Mouse (Mus musculus) limb, embryonic 13.5 days (tissue): ENCODE results near the gene Sox5. TPM values are rescaled to one million over a fixed set of nuclear protein-coding genes. Genes with fewer than 3 reads are reported as not detected.

Experiments used
- ATAC-seq: fragments of 200-750 bp; cut with Nextera tagmentation; 2 replicates; pipeline ENCODE4 v1.8.0; 2017; ENCODE audit warnings: low read depth, moderate number of reproducible peaks, moderate TSS enrichment; ENCODE audit not compliant: low FRiP score
- H3K27ac ChIP-seq: fragments of 300-500 bp; sonication (generic); 2 replicates; pipeline ENCODE4 v1.5.1; 2015; ENCODE audit warnings: inconsistent platforms, mild to moderate bottlenecking, moderate library complexity
- H3K27me3 ChIP-seq: fragments of 300-500 bp; sonication (generic); 2 replicates; pipeline ENCODE4 v1.6.1; 2015; ENCODE audit warnings: mild to moderate bottlenecking, inconsistent platforms
- H3K36me3 ChIP-seq: fragments of 300-500 bp; sonication (generic); 2 replicates; pipeline ENCODE4 v1.6.1; 2015; ENCODE audit warnings: inconsistent platforms, mild to moderate bottlenecking, moderate library complexity
- H3K4me1 ChIP-seq: fragments of 300-500 bp; sonication (generic); 2 replicates; pipeline ENCODE4 v1.6.1; 2015; ENCODE audit warnings: inconsistent platforms
- H3K4me2 ChIP-seq: fragments of 300-500 bp; sonication (generic); replicated peaks from 2 replicates; pipeline ENCODE4 v1.6.1; 2015; ENCODE audit warnings: inconsistent platforms, mild to moderate bottlenecking, moderate library complexity
- H3K4me3 ChIP-seq: fragments of 300-500 bp; sonication (generic); 2 replicates; pipeline ENCODE4 v1.5.1; 2015; ENCODE audit warnings: moderate library complexity, mild to moderate bottlenecking, inconsistent platforms
- H3K9ac ChIP-seq: fragments of 300-500 bp; sonication (generic); 2 replicates; pipeline ENCODE4 v1.6.1; 2015; ENCODE audit warnings: mild to moderate bottlenecking, inconsistent platforms
- H3K9me3 ChIP-seq: fragments of 300-500 bp; sonication (generic); 2 replicates; pipeline ENCODE4 v1.6.1; 2016; ENCODE audit warnings: inconsistent platforms
- WGBS: fragments of 180-500 bp; shearing (Covaris S2); methylation state at CpG from one replicate; pipeline ENCODE4 v1.1.7; 2015; 5-methylcytosine and 5-hydroxymethylcytosine counted together
- polyA plus RNA-seq: library from polyadenylated mRNA; unstranded; fragments of >200 nt; fragmentation: Nextera tagmentation; extraction: Ambion mirVana; gene quantifications from 2 replicates; pipeline ENCODE4 v1.2.1, GENCODE M21; 2015

The Sox5 gene
- polyA plus RNA-seq, 1 experiment from 2014 or later: 89.0 TPM

GRCm38 (mm10) chr6:144584074-144584840 lies 197.5 kb downstream of the Sox5 start:
- 73% methylated on average over 11 of the region's 11 CpGs for WGBS
- no peak overlapping the region for H3K27ac ChIP-seq
- ATAC-seq: no peak

GRCm38 (mm10) chr6:144579301-144579700 lies 202.5 kb downstream of the Sox5 start:
- no peaks in the 10 kb centered on the region for H3K36me3 ChIP-seq
- peaks cover 8% of the 10 kb centered on the region; the same call in 1 of the 2 replicates for H3K4me1 ChIP-seq
- H3K9me3 ChIP-seq: no peaks in the 10 kb centered on the region
- H3K27me3 ChIP-seq: no peaks in the 10 kb centered on the region
- H3K4me2 ChIP-seq: no peak overlapping the region
- H3K9ac ChIP-seq: no peak overlapping the region
- ATAC-seq: no peak
- no peak overlapping the region for H3K4me3 ChIP-seq
- 20% methylated on average over 12 of the region's 12 CpGs for WGBS
- no peak overlapping the region for H3K27ac ChIP-seq

More at GRCm38 (mm10) chr6:144584074-144584840, 197.5 kb downstream of the Sox5 start:
- no peak overlapping the region for H3K9ac ChIP-seq
- no peaks in the 10 kb centered on the region for H3K9me3 ChIP-seq
- no peaks in the 10 kb centered on the region for H3K36me3 ChIP-seq
- H3K4me3 ChIP-seq: no peak overlapping the region
- no peaks in the 10 kb centered on the region for H3K27me3 ChIP-seq
- H3K4me1 ChIP-seq: peaks cover 6% of the 10 kb centered on the region; the same call in 1 of the 2 replicates
- H3K4me2 ChIP-seq: no peak overlapping the region

GRCm38 (mm10) chr6:144570850-144571249 lies 210.9 kb downstream of the Sox5 start:
- Histone ChIP-seq H3K4me1 (no peaks in the 10 kb centered on the region), H3K4me3 (no peak overlapping the region), H3K27ac (no peak overlapping the region), H3K9ac (no peak overlapping the region), H3K9me3 (no peaks in the 10 kb centered on the region), H3K36me3 (no peaks in the 10 kb centered on the region), H3K27me3 (no peaks in the 10 kb centered on the region), H3K4me2 (no peak overlapping the region)
- no peak for ATAC-seq
- WGBS: 77% methylated on average over 17 of the region's 17 CpGs

GRCm38 (mm10) chr6:144565827-144566226 lies 215.9 kb downstream of the Sox5 start:
- H3K27ac ChIP-seq: no peak overlapping the region
- H3K36me3 ChIP-seq: no peaks in the 10 kb centered on the region
- peaks cover 5% of the 10 kb centered on the region; the same call in 1 of the 2 replicates for H3K9me3 ChIP-seq
- no peaks in the 10 kb centered on the region for H3K27me3 ChIP-seq
- no peak overlapping the region for H3K9ac ChIP-seq
- no peak overlapping the region for H3K4me3 ChIP-seq
- no peak for ATAC-seq
- no peaks in the 10 kb centered on the region for H3K4me1 ChIP-seq
- WGBS: 80% methylated on average over 1 of the region's 1 CpGs
- no peak overlapping the region for H3K4me2 ChIP-seq

- 0 out of 2 replicates have a peak, but pooled peaks cover 7% of the 10 kb centered on the region for H3K4me1 ChIP-seq
- H3K27me3 ChIP-seq: no peaks in the 10 kb centered on the region
- H3K27ac ChIP-seq: no peak overlapping the region
- peaks cover 8% of the 10 kb centered on the region; the same call in 1 of the 2 replicates for H3K9me3 ChIP-seq
- H3K4me2 ChIP-seq: no peak overlapping the region
- no peak overlapping the region for H3K9ac ChIP-seq
- ATAC-seq: no peak
- WGBS: 69% methylated on average over 5 of the region's 5 CpGs
- H3K36me3 ChIP-seq: no peaks in the 10 kb centered on the region
- H3K4me3 ChIP-seq: no peak overlapping the region
Observed at GRCm38 (mm10) chr6:144561718-144562117, 220.1 kb downstream of the Sox5 start.

GRCm38 (mm10) chr6:144560211-144560610 lies 221.6 kb downstream of the Sox5 start:
- H3K36me3 ChIP-seq: no peaks in the 10 kb centered on the region
- no peak overlapping the region for H3K4me2 ChIP-seq
- no peak overlapping the region for H3K4me3 ChIP-seq
- no peak overlapping the region for H3K27ac ChIP-seq
- no peak overlapping the region for H3K9ac ChIP-seq
- no peak for ATAC-seq
- H3K27me3 ChIP-seq: no peaks in the 10 kb centered on the region
- peaks cover 8% of the 10 kb centered on the region; the same call in 1 of the 2 replicates for H3K9me3 ChIP-seq
- 85% methylated on average over 3 of the region's 3 CpGs for WGBS
- 0 out of 2 replicates have a peak, but pooled peaks cover 7% of the 10 kb centered on the region for H3K4me1 ChIP-seq

- Histone ChIP-seq H3K27ac (no peak overlapping the region), H3K9me3 (no peaks in the 10 kb centered on the region), H3K9ac (no peak overlapping the region), H3K4me3 (no peak overlapping the region), H3K4me1 (0 out of 2 replicates have a peak, but pooled peaks cover 7% of the 10 kb centered on the region), H3K27me3 (no peaks in the 10 kb centered on the region), H3K4me2 (no peak overlapping the region), H3K36me3 (no peaks in the 10 kb centered on the region)
- no peak for ATAC-seq
- WGBS: 73% methylated on average over 6 of the region's 6 CpGs
Observed at GRCm38 (mm10) chr6:144553476-144553875, 228.3 kb downstream of the Sox5 start.

- no peaks in the 10 kb centered on the region for H3K36me3 ChIP-seq
- no peak overlapping the region for H3K9ac ChIP-seq
- ATAC-seq: no peak
- 90% methylated on average over 8 of the region's 8 CpGs for WGBS
- H3K4me1 ChIP-seq: no peaks in the 10 kb centered on the region
- 0 out of 2 replicates have a peak, but pooled peaks cover 3% of the 10 kb centered on the region for H3K9me3 ChIP-seq
- H3K27me3 ChIP-seq: no peaks in the 10 kb centered on the region
- no peak overlapping the region for H3K4me3 ChIP-seq
- no peak overlapping the region for H3K27ac ChIP-seq
- no peak overlapping the region for H3K4me2 ChIP-seq
Observed at GRCm38 (mm10) chr6:144548991-144549390, 232.8 kb downstream of the Sox5 start.

- Histone ChIP-seq H3K4me2 (no peak overlapping the region), H3K36me3 (no peaks in the 10 kb centered on the region), H3K4me3 (no peak overlapping the region), H3K27ac (no peak overlapping the region), H3K9me3 (0 out of 2 replicates have a peak, but pooled peaks cover 3% of the 10 kb centered on the region), H3K9ac (no peak overlapping the region), H3K4me1 (no peaks in the 10 kb centered on the region), H3K27me3 (no peaks in the 10 kb centered on the region)
- ATAC-seq: no peak
Observed at GRCm38 (mm10) chr6:144547141-144547540, 234.6 kb downstream of the Sox5 start.

GRCm38 (mm10) chr6:144545549-144545948 lies 236.2 kb downstream of the Sox5 start:
- ATAC-seq: no peak
- no peaks in the 10 kb centered on the region for H3K4me1 ChIP-seq
- no peaks in the 10 kb centered on the region for H3K36me3 ChIP-seq
- H3K27me3 ChIP-seq: no peaks in the 10 kb centered on the region
- H3K4me2 ChIP-seq: no peak overlapping the region
- no peak overlapping the region for H3K27ac ChIP-seq
- H3K4me3 ChIP-seq: no peak overlapping the region
- no peak overlapping the region for H3K9ac ChIP-seq
- 0 out of 2 replicates have a peak, but pooled peaks cover 3% of the 10 kb centered on the region for H3K9me3 ChIP-seq
- 94% methylated on average over 8 of the region's 8 CpGs for WGBS

GRCm38 (mm10) chr6:144541316-144541715 lies 240.5 kb downstream of the Sox5 start:
- 87% methylated on average over 9 of the region's 9 CpGs for WGBS
- no peak for ATAC-seq
- no peak overlapping the region for H3K9ac ChIP-seq

GRCm38 (mm10) chr6:144539439-144540192 lies 242.2 kb downstream of the Sox5 start:
- H3K27ac ChIP-seq: no peak overlapping the region
- no peak overlapping the region for H3K9ac ChIP-seq
- no peaks in the 10 kb centered on the region for H3K4me1 ChIP-seq
- 85% methylated on average over 18 of the region's 18 CpGs for WGBS
- H3K27me3 ChIP-seq: no peaks in the 10 kb centered on the region
- H3K36me3 ChIP-seq: no peaks in the 10 kb centered on the region
- H3K4me3 ChIP-seq: no peak overlapping the region
- no peak overlapping the region for H3K4me2 ChIP-seq
- H3K9me3 ChIP-seq: no peaks in the 10 kb centered on the region
- no peak for ATAC-seq

More at GRCm38 (mm10) chr6:144541316-144541715, 240.5 kb downstream of the Sox5 start:
- H3K36me3 ChIP-seq: no peaks in the 10 kb centered on the region
- H3K4me1 ChIP-seq: no peaks in the 10 kb centered on the region
- no peaks in the 10 kb centered on the region for H3K27me3 ChIP-seq
- no peak overlapping the region for H3K27ac ChIP-seq
- H3K4me2 ChIP-seq: no peak overlapping the region
- H3K4me3 ChIP-seq: no peak overlapping the region
- no peaks in the 10 kb centered on the region for H3K9me3 ChIP-seq
